Mouse (Mus musculus) olfactory bulb, adult 2 months (tissue): ENCODE measurements around the gene Lyst. TPM values are rescaled to one million over a fixed set of nuclear protein-coding genes. Genes with fewer than 3 reads are reported as not detected.

Experiments
- H3K27ac ChIP-seq: fragments of 200-500 bp; 2 replicates; pipeline ENCODE4 v1.5.1; 2012; ENCODE audit warnings: low read depth, low read length; ENCODE audit not compliant: insufficient read depth
- H3K4me1 ChIP-seq: fragments of 200-500 bp; 2 replicates; pipeline ENCODE4 v1.6.1; 2012; ENCODE audit warnings: low read length; ENCODE audit not compliant: control insufficient read depth, insufficient read depth
- H3K4me3 ChIP-seq: fragments of 200-500 bp; 2 replicates; pipeline ENCODE4 v1.5.1; 2012; ENCODE audit warnings: mild to moderate bottlenecking, low read depth, low read length, moderate library complexity; ENCODE audit not compliant: insufficient read depth
- CTCF ChIP-seq: fragments of 200-500 bp; IDR thresholded peaks from 2 replicates; pipeline ENCODE4 v1.5.1; 2012; ENCODE audit warnings: low read depth, mild to moderate bottlenecking, low read length, moderate library complexity; ENCODE audit not compliant: insufficient read depth
- POLR2A ChIP-seq: fragments of 200-500 bp; IDR thresholded peaks from 2 replicates; pipeline ENCODE4 v1.6.1; 2012; ENCODE audit warnings: mild to moderate bottlenecking, low read depth, low read length, moderate library complexity; ENCODE audit not compliant: insufficient read depth
- WGBS: fragments of 180-500 bp; shearing (Covaris S2); methylation state at CpG from one replicate; pipeline ENCODE4 v1.1.7; 2018; 5-methylcytosine and 5-hydroxymethylcytosine counted together
- polyA plus RNA-seq: library from polyadenylated mRNA; stranded (reverse); fragments of >200 nt; gene quantifications from 2 replicates; pipeline ENCODE4 v1.2.4, GENCODE M21; 2012; ENCODE audit warnings: low replicate concordance; ENCODE audit not compliant: missing spikeins, insufficient read depth, insufficient read length

The Lyst gene
- polyA plus RNA-seq, 1 experiment: 50.5 TPM

GRCm38 (mm10) chr13:13555196-13555595 is 35.0 kb upstream of the Lyst start:
- Histone ChIP-seq H3K27ac (0 out of 2 replicates have a peak overlapping the region, but pooled peaks have one; percentile 22), H3K4me3 (no peak overlapping the region), H3K4me1 (peaks cover 2% of the 10 kb centered on the region; the same call in 1 of the 2 replicates)
- WGBS: 45% methylated on average over 3 of the region's 3 CpGs
- no peak for TF ChIP-seq CTCF
- TF ChIP-seq POLR2A: no peak

DNA sequence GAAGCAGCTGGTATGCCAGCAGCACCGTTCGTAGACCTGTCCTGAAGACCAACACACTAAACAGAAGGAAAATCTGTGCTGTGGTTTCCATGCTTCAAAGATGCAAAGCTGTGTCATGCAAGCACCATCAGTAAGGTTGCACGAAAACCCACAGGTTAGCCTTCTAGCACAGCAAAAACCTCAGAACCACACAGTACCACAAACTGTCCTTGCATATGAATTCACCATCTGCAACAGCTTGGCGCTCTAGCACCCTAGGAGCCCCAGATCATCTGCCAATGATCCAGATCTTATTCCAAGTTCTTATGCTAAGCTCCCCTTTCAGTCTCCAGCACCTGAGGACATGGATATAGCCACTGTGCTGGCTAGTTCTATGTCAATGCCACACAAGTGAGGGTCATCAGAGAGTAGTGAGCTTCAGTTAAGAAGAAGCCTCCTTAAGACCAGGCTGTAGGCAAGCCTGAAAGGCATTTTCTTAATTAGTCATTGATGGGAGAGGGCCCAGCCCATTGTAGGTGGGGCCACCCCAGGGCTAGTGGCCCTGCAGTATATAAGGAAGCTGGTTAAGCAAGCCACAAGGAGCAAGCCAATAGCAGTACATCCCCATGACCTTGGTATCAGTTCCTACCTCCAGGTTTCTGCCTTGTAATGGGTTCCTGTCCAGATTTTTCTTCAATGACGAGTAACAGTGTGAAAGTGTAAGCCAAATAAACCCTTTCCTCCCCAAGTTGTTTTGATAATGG is 33.0 kb upstream of the Lyst start:
- no peak for TF ChIP-seq POLR2A
- no peak for TF ChIP-seq CTCF
- no peak overlapping the region for H3K4me3 ChIP-seq
- no peak overlapping the region for H3K27ac ChIP-seq
- WGBS: 89% methylated on average over 5 of the region's 5 CpGs
- H3K4me1 ChIP-seq: peaks cover 2% of the 10 kb centered on the region; the same call in 1 of the 2 replicates

- no peak for TF ChIP-seq CTCF
- no peak for TF ChIP-seq POLR2A
- Histone ChIP-seq H3K4me3 (no peak overlapping the region), H3K27ac (no peak overlapping the region), H3K4me1 (peaks cover 2% of the 10 kb centered on the region; the same call in 1 of the 2 replicates)
- WGBS: 75% methylated on average over 2 of the region's 2 CpGs
These were observed 31.9 kb upstream of the Lyst start for GRCm38 (mm10) chr13:13558251-13558650.

GRCm38 (mm10) chr13:13558900-13559299 is 31.3 kb upstream of the Lyst start:
- 88% methylated on average over 5 of the region's 5 CpGs for WGBS
- peaks cover 2% of the 10 kb centered on the region; the same call in 1 of the 2 replicates for H3K4me1 ChIP-seq
- TF ChIP-seq CTCF (no peak), POLR2A (no peak)
- no peak overlapping the region for H3K27ac ChIP-seq
- no peak overlapping the region for H3K4me3 ChIP-seq

- WGBS: 96% methylated on average over 6 of the region's 6 CpGs
- TF ChIP-seq POLR2A: no peak
- TF ChIP-seq CTCF: no peak
- Histone ChIP-seq H3K4me3 (no peak overlapping the region), H3K4me1 (no peaks in the 10 kb centered on the region), H3K27ac (no peak overlapping the region)
These were observed 27.6 kb upstream of the Lyst start for GRCm38 (mm10) chr13:13562571-13562970.

DNA sequence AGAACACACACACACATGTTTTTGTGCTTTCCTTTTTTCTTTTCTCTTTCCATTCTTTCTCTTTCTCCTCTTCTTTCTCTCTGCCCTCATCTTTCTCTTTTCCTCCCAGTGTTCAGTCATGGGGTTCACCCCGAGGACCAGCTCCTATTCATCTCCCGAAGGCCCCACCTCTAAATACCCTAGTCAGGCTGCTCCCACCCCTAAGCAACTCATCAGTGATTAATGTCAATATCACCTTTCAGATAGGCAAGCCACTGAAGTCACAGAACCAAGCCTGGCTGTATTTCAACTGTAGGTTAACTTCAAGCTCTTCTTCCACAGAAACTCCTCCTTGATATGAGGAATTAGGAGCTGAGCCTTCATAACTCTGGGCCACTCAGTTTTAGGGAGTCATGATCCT is 26.1 kb upstream of the Lyst start:
- Histone ChIP-seq H3K4me3 (no peak overlapping the region), H3K4me1 (no peaks in the 10 kb centered on the region)
- WGBS: 80% methylated on average over 2 of the region's 2 CpGs

GRCm38 (mm10) chr13:13564541-13564940 is 25.7 kb upstream of the Lyst start:
- Histone ChIP-seq H3K27ac (no peak overlapping the region), H3K4me1 (no peaks in the 10 kb centered on the region), H3K4me3 (no peak overlapping the region)
- TF ChIP-seq CTCF (no peak), POLR2A (no peak)
- 66% methylated on average over 4 of the region's 4 CpGs for whole genome bisulfite sequencing

More for the DNA sequence above, 26.1 kb upstream of the Lyst start:
- TF ChIP-seq POLR2A: no peak
- no peak for TF ChIP-seq CTCF
- no peak overlapping the region for H3K27ac ChIP-seq

- no peak overlapping the region for H3K4me3 ChIP-seq
- no peak overlapping the region for H3K27ac ChIP-seq
- H3K4me1 ChIP-seq: no peaks in the 10 kb centered on the region
- TF ChIP-seq CTCF (no peak), POLR2A (no peak)
- 96% methylated on average over 6 of the region's 6 CpGs for whole genome bisulfite sequencing
These were observed 22.6 kb upstream of the Lyst start for GRCm38 (mm10) chr13:13567640-13568039.

GRCm38 (mm10) chr13:13568824-13569223 is 21.4 kb upstream of the Lyst start:
- 91% methylated on average over 1 of the region's 1 CpGs for WGBS
- no peak for TF ChIP-seq CTCF
- no peak for TF ChIP-seq POLR2A
- Histone ChIP-seq H3K27ac (no peak overlapping the region), H3K4me3 (no peak overlapping the region), H3K4me1 (peaks cover 3% of the 10 kb centered on the region; the same call in 1 of the 2 replicates)

DNA sequence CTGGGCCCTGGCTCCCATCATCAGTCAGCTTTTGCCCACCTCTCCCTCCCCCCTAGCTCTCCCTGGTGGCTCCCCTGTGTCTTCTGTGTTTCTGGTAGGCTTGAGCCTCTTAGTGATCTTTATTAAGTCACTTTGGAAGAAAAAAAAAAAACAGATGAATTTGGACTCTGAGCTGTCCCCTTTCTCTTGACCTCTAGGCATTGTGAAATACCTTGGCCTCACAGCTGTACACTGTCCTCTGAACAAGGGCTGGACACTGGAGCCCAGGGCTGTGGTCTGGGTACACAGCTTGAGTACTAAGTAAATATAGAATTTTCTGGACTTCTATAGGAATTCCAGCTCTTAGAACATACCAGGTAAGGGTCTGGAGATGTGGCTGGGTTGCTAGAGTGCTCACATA is 20.6 kb upstream of the Lyst start:
- H3K4me3 ChIP-seq: no peak overlapping the region
- no peak for TF ChIP-seq POLR2A
- TF ChIP-seq CTCF: no peak
- no peak overlapping the region for H3K27ac ChIP-seq
- H3K4me1 ChIP-seq: peaks cover 3% of the 10 kb centered on the region; the same call in 1 of the 2 replicates
